Mouse (Mus musculus) liver, embryonic 15.5 days (tissue): ENCODE data around the gene Ttc33. TPM values are rescaled to one million over a fixed set of nuclear protein-coding genes. Genes with fewer than 3 reads are reported as not detected.
A peak's percentile ranks its signal among the peaks of the same experiment; 100 is the strongest.

Source experiments
- ATAC-seq: fragments of 200-750 bp; cut with Nextera tagmentation; 2 replicates; pipeline ENCODE4 v1.8.0; 2017; ENCODE audit warnings: moderate number of reproducible peaks, mild to moderate bottlenecking, moderate library complexity; ENCODE audit not compliant: insufficient read depth
- H3K27ac ChIP-seq: fragments of 300-500 bp; sonication (generic); replicated peaks from 2 replicates; pipeline ENCODE4 v1.5.1; 2015; ENCODE audit warnings: mild to moderate bottlenecking, inconsistent platforms
- H3K27me3 ChIP-seq: fragments of 300-500 bp; sonication (generic); 2 replicates; pipeline ENCODE4 v1.6.1; 2015; ENCODE audit warnings: mild to moderate bottlenecking, inconsistent platforms
- H3K36me3 ChIP-seq: fragments of 300-500 bp; sonication (generic); replicated peaks from 2 replicates; pipeline ENCODE4 v1.6.1; 2015; ENCODE audit warnings: moderate library complexity, mild to moderate bottlenecking, inconsistent platforms
- H3K4me1 ChIP-seq: fragments of 300-500 bp; sonication (generic); replicated peaks from 2 replicates; pipeline ENCODE4 v1.6.1; 2015; ENCODE audit warnings: inconsistent platforms
- H3K4me2 ChIP-seq: fragments of 300-500 bp; sonication (generic); 2 replicates; pipeline ENCODE4 v1.6.1; 2015; ENCODE audit warnings: moderate library complexity, mild to moderate bottlenecking, inconsistent platforms
- H3K4me3 ChIP-seq: fragments of 300-500 bp; sonication (generic); replicated peaks from 2 replicates; pipeline ENCODE4 v1.5.1; 2015; ENCODE audit warnings: mild to moderate bottlenecking, inconsistent platforms
- H3K9ac ChIP-seq: fragments of 300-500 bp; sonication (generic); 2 replicates; pipeline ENCODE4 v1.6.1; 2015; ENCODE audit warnings: moderate library complexity, mild to moderate bottlenecking, inconsistent platforms
- H3K9me3 ChIP-seq: fragments of 300-500 bp; sonication (generic); replicated peaks from 2 replicates; pipeline ENCODE4 v1.6.1; 2016; ENCODE audit warnings: inconsistent platforms
- whole genome bisulfite sequencing: fragments of 180-500 bp; shearing (Covaris S2); methylation state at CpG from one replicate; pipeline ENCODE4 v1.1.7; 2015; ENCODE audit warnings: mixed read lengths; ENCODE audit not compliant: insufficient replicate concordance; 5-methylcytosine and 5-hydroxymethylcytosine counted together
- polyA plus RNA-seq: library from polyadenylated mRNA; unstranded; fragments of >200 nt; fragmentation: Nextera tagmentation; extraction: Ambion mirVana; gene quantifications from 2 replicates; pipeline ENCODE4 v1.2.1, GENCODE M21; 2015

Ttc33 gene
- polyA plus RNA-seq, 1 experiment from 2014 or later = 13.5 TPM

DNA sequence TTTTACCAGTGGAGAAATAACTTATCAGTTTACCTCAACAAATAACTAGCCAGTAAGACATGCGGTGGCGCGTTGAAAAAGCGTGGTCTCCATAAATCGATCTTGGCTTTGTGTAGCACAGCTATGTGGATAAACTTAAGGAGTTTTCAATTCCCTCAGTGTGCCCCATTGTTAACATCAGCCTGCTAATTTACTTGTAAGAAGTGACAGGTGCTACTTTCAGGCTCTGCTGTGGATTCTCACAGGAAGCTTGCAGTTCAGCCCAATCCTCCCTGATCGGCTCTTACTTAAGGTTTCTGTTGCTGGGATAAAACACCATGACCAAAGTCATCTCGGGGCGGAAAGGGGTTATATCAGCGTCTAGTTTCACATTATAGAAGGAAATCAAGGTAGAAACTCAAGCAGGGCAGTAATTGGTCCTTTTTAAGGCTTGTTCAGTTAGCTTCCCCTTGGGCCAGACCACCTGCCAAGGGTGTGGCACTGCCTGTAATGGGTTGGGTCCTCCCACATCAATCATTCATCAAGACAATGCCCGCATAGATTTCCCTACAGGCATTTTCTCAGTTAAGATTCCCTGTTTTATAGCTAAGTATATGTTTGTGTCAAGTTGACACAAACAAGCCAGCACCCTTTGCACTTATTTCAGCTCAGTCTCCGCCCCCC is 526 bp upstream of the Ttc33 start:
- H3K9me3 ChIP-seq = no peaks in the 10 kb centered on the region
- ATAC-seq = peak; percentile 16
- 43% methylated on average over 10 of the region's 11 CpGs for WGBS
- H3K36me3 ChIP-seq = peaks cover 10% of the 10 kb centered on the region
- H3K27me3 ChIP-seq = no peaks in the 10 kb centered on the region
- peak overlapping the region; percentile 85 for H3K9ac ChIP-seq
- peak overlapping the region; percentile 86 for H3K27ac ChIP-seq
- H3K4me3 ChIP-seq = peak overlapping the region; percentile 96
- peak overlapping the region; percentile 83 for H3K4me2 ChIP-seq
- H3K4me1 ChIP-seq = peaks cover 24% of the 10 kb centered on the region

DNA sequence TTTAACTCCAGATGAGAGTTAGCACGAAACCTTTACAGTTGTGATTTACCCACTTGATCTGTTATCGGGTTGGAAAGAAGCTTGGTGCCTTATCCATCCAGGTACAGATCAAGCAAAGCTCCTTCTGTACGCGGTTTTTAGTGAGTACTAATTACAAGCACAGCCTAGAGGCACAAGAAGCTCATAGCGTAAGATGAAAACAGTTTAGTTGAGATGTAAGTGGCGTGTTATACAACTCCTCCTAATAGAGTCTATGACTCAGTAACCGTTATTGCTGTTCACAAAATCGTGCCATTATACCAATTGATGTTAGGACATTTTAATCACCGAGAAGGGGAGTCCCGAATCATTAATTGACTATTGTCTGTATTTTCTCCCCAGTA is 959 bp downstream of the Ttc33 start:
- Histone ChIP-seq H3K9me3 (no peaks in the 10 kb centered on the region), H3K27me3 (no peaks in the 10 kb centered on the region), H3K4me2 (peak overlapping the region; percentile 83), H3K9ac (peak overlapping the region; percentile 85), H3K36me3 (peaks cover 16% of the 10 kb centered on the region), H3K27ac (peak overlapping the region; percentile 86), H3K4me1 (peaks cover 24% of the 10 kb centered on the region), H3K4me3 (peak overlapping the region; percentile 96)
- WGBS = 33% methylated on average over 10 of the region's 10 CpGs
- ATAC-seq = no peak

DNA sequence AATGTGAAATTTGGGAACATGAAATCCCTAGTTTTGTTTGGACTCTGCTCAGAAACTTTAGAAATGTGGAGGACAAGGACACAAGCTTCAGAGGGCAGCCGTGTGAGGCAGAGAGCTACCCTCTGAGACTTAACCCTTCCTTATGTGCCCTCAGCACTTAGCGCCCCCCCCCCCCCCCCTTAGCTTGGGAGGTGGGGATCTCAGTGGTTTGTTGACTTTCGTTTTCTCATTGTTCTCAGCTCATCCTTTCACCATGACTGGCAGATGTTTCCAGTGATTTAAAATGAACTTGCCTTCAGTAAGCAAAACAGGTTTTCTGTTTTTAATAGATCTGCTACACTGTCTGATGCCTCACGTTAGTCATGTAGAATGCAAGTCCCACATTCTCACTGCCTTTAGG is 1.8 kb downstream of the Ttc33 start:
- Histone ChIP-seq H3K27me3 (no peaks in the 10 kb centered on the region), H3K36me3 (peaks cover 19% of the 10 kb centered on the region), H3K4me1 (peaks cover 24% of the 10 kb centered on the region), H3K4me3 (no peak overlapping the region), H3K9ac (no peak overlapping the region), H3K4me2 (no peak overlapping the region), H3K27ac (no peak overlapping the region), H3K9me3 (no peaks in the 10 kb centered on the region)
- WGBS = 45% methylated on average over 4 of the region's 4 CpGs
- no peak for ATAC-seq

DNA sequence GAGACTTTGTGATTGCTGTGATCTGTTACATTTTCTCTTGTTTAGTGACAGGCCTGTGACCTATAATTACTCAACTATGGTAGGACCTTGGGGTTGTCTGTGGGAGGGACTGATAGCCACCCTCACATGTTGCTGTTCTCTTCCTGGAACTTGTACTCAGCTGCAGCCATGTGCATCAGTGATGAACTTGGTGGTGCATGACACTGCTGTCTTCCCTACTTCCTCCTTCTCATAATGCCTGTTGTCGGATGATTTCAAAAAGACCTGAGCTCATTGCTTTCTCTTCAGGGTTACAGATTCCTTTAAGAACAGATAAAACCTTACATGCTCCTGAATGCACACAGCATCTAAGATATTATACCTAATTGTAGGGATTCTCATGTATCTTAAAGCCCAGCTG is 2.7 kb downstream of the Ttc33 start:
- no peak for ATAC-seq
- no peak overlapping the region for H3K4me3 ChIP-seq
- H3K4me2 ChIP-seq = no peak overlapping the region
- H3K27me3 ChIP-seq = no peaks in the 10 kb centered on the region
- peaks cover 19% of the 10 kb centered on the region for H3K36me3 ChIP-seq
- H3K27ac ChIP-seq = no peak overlapping the region
- no peaks in the 10 kb centered on the region for H3K9me3 ChIP-seq
- 53% methylated on average over 1 of the region's 1 CpGs for WGBS
- H3K4me1 ChIP-seq = peaks cover 24% of the 10 kb centered on the region
- no peak overlapping the region for H3K9ac ChIP-seq

DNA sequence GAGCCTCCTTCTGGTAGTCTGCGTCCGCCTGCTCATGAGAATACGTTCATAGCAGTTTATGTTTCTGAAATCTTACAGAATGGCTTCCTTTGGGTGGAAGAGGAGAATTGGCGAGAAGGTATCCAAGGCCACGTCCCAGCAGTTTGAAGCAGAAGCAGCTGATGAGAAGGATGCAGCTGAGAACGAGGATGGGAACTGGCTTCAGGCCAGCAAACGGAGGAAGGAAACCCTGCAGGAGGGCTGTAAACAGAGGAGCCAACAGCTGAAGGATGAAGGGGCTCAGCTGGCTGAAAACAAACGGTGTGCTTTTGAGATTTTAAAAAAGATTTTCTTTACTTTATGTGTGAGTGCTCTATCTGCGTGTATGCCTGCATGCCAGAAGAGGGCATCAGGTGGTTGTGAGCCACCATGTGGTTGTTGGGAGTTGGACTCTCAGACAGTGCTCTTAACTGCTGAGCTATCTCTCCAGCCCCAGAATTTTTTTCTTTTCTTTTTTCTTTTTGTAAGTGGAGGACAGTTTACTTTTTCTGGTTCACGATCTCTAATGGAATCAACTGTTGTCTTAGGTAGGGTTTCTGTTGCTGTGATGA is 4.3 kb downstream of the Ttc33 start:
- H3K9me3 ChIP-seq = no peaks in the 10 kb centered on the region
- peaks cover 24% of the 10 kb centered on the region for H3K4me1 ChIP-seq
- H3K4me3 ChIP-seq = no peak overlapping the region
- no peak overlapping the region for H3K9ac ChIP-seq
- 68% methylated on average over 10 of the region's 10 CpGs for WGBS
- ATAC-seq = no peak
- no peaks in the 10 kb centered on the region for H3K27me3 ChIP-seq
- no peak overlapping the region for H3K4me2 ChIP-seq
- peaks cover 19% of the 10 kb centered on the region for H3K36me3 ChIP-seq
- H3K27ac ChIP-seq = no peak overlapping the region

DNA sequence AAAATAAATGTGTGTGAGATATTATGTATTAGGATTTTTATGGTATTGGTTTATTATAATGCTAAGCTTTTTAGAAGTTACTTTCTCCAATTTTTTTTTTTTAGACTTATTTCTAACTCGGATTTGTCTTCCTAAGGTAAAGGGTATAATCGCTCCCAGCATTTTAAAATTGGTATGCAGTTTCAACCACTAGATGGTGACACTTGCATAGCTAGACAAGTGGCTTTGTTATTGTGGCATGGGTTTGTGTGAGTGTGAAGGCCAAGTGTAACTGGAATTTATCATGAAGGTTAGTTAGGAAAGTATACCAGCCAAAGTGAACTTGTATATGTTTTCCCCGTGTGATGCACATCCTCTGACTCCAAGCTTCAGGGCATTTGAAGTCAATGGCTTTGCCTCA is 8.5 kb downstream of the Ttc33 start:
- ATAC-seq = no peak
- no peaks in the 10 kb centered on the region for H3K27me3 ChIP-seq
- peaks cover 27% of the 10 kb centered on the region for H3K4me1 ChIP-seq
- H3K36me3 ChIP-seq = peaks cover 19% of the 10 kb centered on the region
- H3K27ac ChIP-seq = no peak overlapping the region
- no peak overlapping the region for H3K4me3 ChIP-seq
- H3K9ac ChIP-seq = no peak overlapping the region
- H3K9me3 ChIP-seq = no peaks in the 10 kb centered on the region
- no peak overlapping the region for H3K4me2 ChIP-seq
- 62% methylated on average over 3 of the region's 3 CpGs for WGBS

DNA sequence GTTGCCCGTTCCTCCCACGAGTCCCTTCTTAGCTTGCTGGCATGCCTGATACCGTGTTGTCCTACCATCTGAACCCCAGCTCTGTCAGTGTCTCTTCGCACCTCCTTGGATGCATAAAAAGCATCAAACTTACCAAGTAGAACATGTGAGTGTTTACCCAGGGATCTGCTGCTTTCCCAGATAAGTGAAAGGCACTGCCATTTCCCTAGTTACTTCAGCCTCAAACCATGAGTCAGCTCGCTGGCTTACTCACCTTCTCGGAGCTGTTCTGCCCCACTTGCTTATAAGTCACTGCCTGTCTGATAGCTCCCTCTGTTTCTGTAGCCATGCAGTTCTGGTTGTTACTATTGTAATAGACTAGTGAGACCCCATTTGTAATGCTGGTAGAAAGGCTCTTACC is 9.1 kb downstream of the Ttc33 start:
- 76% methylated on average over 6 of the region's 6 CpGs for WGBS
- H3K27ac ChIP-seq = no peak overlapping the region
- no peak for ATAC-seq

DNA sequence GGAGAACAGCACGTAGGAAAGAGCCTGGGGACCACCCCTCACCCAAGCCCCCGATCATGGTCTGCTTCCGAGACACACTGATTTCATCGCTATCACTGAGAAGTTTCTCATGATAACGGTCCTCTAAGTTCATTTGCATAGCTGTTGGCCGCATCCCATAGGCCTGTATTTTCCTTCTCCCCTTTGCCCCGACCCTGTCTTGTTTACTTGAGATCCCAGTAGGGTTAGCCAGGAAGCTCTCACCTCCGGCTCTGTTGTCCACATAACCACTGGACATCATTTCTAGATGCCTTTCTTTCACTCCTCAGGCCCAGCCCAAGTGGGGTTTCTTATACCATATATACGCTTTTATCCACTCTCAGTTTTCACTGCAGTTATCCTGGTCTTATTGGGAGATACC is 9.6 kb downstream of the Ttc33 start:
- Histone ChIP-seq H3K4me3 (no peak overlapping the region), H3K9ac (no peak overlapping the region), H3K36me3 (peaks cover 14% of the 10 kb centered on the region), H3K27me3 (no peaks in the 10 kb centered on the region), H3K9me3 (no peaks in the 10 kb centered on the region), H3K4me1 (peaks cover 27% of the 10 kb centered on the region), H3K4me2 (no peak overlapping the region), H3K27ac (no peak overlapping the region)
- no peak for ATAC-seq
- WGBS = 73% methylated on average over 9 of the region's 9 CpGs

More for the DNA sequence above, 9.1 kb downstream of the Ttc33 start:
- Histone ChIP-seq H3K36me3 (peaks cover 19% of the 10 kb centered on the region), H3K9me3 (no peaks in the 10 kb centered on the region), H3K4me2 (no peak overlapping the region), H3K4me1 (peaks cover 27% of the 10 kb centered on the region), H3K27me3 (no peaks in the 10 kb centered on the region), H3K4me3 (no peak overlapping the region), H3K9ac (no peak overlapping the region)

DNA sequence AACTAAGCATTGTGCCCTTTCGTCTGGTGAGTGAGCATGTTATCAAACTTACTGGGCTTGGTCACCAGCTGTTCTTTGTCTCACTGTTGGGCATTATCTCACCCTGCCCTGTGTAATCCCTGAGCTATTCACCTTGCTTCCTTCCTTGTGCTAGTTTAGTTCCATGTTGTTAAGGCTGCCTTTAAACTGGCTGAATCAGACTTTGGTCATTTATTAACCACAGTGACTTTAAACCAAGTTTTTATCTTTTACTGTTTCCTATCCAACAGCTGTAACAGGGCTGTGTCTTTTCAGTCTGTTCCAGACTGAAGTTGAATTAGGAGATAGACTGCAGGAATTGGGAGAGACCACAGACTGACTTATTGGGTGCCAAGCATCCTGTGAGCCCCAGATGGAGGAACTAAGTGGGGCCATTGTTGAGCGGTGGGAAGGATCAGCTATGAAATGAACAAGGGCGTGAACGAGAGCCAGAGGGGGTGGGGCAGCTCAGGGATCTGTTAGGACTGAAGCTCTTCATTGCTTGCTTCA is 10.7 kb downstream of the Ttc33 start:
- 10% methylated on average over 4 of the region's 4 CpGs for WGBS

DNA sequence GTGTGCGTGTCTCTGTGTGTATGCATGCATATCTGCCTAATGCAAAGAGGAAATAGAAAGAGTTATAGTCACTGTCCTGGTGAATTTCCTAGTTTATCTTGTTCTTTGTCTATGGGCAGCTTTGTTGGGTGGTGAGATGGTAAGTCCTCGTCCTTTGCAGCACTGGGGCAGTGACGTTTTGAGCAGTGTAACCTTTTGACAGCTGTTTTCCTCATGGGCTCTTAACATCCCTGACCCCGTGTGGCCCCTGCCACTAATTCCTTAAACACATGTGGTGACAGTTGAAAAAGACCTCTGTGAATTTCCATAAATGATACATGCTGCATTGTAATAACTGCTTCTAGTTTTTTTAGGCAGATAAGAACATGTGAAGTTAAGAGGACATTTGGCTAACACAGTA is 11.4 kb downstream of the Ttc33 start:
- Histone ChIP-seq H3K4me3 (no peak overlapping the region), H3K9me3 (no peaks in the 10 kb centered on the region), H3K27me3 (no peaks in the 10 kb centered on the region), H3K36me3 (0 out of 2 replicates have a peak, but pooled peaks cover 2% of the 10 kb centered on the region), H3K4me1 (peaks cover 31% of the 10 kb centered on the region), H3K4me2 (no peak overlapping the region), H3K9ac (no peak overlapping the region), H3K27ac (no peak overlapping the region)
- ATAC-seq = no peak
- WGBS = 47% methylated on average over 4 of the region's 4 CpGs

More for the DNA sequence above, 10.7 kb downstream of the Ttc33 start:
- Histone ChIP-seq H3K4me1 (peaks cover 27% of the 10 kb centered on the region), H3K9me3 (no peaks in the 10 kb centered on the region), H3K36me3 (0 out of 2 replicates have a peak, but pooled peaks cover 4% of the 10 kb centered on the region), H3K4me3 (no peak overlapping the region), H3K27ac (peak overlapping the region; percentile 65), H3K4me2 (peak overlapping the region; percentile 32; the same call in 1 of the 2 replicates), H3K27me3 (no peaks in the 10 kb centered on the region), H3K9ac (no peak overlapping the region)
- peak; percentile 56 for ATAC-seq

DNA sequence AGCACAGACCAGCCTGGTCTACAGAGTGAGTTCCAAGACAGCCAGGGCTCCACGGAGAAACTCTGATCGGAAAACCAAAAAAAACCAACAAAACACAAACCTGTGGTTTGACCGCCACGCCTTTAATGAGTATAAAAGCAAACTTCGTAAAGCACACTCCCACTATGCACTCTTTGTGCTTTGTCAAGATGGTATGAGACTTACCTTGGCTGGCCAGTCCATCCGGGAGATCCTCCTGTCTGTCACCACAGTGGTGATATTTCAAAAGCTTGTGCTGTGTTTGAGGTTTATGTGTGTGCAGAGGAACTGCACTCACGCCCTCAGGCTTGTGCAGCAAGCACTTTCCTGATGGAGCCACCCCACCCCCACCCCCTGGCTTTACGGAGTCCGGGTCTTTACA is 19.9 kb downstream of the Ttc33 start:
- Histone ChIP-seq H3K36me3 (no peaks in the 10 kb centered on the region), H3K4me3 (no peak overlapping the region), H3K4me2 (no peak overlapping the region), H3K4me1 (0 out of 2 replicates have a peak, but pooled peaks cover 4% of the 10 kb centered on the region), H3K9ac (no peak overlapping the region), H3K9me3 (no peaks in the 10 kb centered on the region), H3K27me3 (no peaks in the 10 kb centered on the region), H3K27ac (no peak overlapping the region)
- no peak for ATAC-seq
- 78% methylated on average over 9 of the region's 9 CpGs for WGBS
